Mouse (Mus musculus) liver, adult (tissue): ENCODE measurements around the gene Slc35e2.

ENCODE experiments used
- GATA4 ChIP-seq: IDR thresholded peaks from 2 replicates; pipeline ENCODE4 v1.6.1; 2014; ENCODE audit warnings: mild to moderate bottlenecking, low read length; ENCODE audit not compliant: insufficient replicate concordance

The Slc35e2 gene

GRCm38 (mm10) chr4:155569818-155570217, 31.4 kb upstream of the Slc35e2 start:
- TF ChIP-seq GATA4, result no peak

- TF ChIP-seq GATA4, result no peak
Observed at GRCm38 (mm10) chr4:155571442-155571841, 29.8 kb upstream of the Slc35e2 start.

- TF ChIP-seq GATA4, result no peak
Observed at GRCm38 (mm10) chr4:155573155-155573554, 28.1 kb upstream of the Slc35e2 start.

GRCm38 (mm10) chr4:155573876-155574275, 27.3 kb upstream of the Slc35e2 start:
- peak; percentile 40; the same call in 1 of the 2 replicates for TF ChIP-seq GATA4

DNA sequence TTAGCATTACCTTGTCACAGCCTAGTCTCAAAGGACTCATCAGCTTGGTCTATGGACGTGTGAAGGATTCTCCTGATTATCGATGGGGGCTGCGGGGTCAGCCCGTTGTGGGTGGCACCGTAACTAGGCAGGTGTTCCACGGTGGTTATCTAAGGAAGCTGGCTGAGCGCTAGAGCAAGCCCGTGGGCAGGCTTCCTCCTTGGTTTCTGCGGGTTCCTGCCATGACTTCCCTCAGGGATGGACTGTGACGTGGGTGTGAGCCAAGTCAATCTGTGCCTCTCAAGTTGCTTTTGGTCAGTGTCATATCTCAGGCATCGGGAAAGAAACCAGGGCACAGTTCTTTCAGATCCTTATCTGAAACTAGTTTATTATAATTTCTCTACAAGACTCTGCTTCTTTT, 26.3 kb upstream of the Slc35e2 start:
- no peak; the same call in 1 of the 2 replicates for TF ChIP-seq GATA4

DNA sequence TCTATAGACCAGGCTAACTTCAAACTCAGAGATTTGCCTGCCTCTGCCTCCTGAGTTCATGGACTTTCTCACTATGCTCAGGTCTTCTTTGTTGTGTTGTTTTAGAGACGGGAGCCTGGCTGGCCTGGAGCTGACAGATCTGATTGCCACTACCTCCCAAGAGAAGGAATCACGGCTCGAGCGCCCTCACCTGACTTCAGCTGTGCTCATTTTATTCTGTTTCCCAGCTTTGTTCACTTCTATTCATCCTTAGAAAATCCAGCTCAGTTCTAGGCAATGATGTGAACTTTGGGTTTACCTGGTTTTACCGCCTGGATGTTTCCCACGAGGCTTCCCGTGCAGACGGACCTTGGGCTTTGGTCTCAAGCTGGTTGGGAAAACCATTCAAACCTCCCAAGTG, 25.7 kb upstream of the Slc35e2 start:
- no peak for TF ChIP-seq GATA4

DNA sequence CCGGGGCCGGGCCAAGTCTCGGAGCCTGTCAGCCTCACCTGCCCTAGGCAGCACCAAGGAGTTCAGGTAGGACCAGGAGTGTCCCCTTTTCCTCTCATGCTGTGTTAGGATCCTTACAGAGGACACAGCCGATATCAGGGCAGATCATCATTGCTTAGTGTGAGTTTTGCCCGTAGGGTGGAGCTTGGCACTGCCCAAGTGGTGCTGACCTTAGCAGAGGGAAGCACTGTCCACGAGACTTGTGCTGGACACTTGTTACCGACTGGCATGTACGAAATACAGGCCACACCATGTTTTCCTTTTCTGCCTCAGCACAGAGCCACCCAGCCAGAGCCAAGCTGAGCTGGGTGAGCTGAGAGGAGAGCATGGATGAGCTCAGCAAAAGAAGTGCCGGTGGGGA, 24.1 kb upstream of the Slc35e2 start:
- TF ChIP-seq GATA4, result no peak; the same call in 1 of the 2 replicates

DNA sequence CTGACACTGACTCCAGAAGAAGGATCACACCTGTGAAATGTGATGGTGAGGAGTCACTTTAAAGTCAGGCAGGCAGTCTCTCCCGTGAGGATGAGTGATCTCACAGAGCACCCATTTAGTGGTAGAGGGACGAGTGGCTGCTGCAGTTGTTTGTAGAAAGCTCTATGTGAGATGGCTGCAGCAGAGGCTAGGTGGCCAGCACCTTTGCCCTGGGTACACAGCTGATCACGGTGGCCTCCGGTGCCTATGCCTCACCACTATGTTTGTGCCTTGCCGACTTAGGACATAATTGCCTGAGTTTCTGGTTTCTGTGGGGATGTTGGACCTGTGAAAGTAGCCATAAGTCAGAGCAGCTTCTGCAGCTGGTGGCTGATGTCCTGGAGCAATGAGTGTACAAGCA, 23.5 kb upstream of the Slc35e2 start:
- no peak for TF ChIP-seq GATA4

DNA sequence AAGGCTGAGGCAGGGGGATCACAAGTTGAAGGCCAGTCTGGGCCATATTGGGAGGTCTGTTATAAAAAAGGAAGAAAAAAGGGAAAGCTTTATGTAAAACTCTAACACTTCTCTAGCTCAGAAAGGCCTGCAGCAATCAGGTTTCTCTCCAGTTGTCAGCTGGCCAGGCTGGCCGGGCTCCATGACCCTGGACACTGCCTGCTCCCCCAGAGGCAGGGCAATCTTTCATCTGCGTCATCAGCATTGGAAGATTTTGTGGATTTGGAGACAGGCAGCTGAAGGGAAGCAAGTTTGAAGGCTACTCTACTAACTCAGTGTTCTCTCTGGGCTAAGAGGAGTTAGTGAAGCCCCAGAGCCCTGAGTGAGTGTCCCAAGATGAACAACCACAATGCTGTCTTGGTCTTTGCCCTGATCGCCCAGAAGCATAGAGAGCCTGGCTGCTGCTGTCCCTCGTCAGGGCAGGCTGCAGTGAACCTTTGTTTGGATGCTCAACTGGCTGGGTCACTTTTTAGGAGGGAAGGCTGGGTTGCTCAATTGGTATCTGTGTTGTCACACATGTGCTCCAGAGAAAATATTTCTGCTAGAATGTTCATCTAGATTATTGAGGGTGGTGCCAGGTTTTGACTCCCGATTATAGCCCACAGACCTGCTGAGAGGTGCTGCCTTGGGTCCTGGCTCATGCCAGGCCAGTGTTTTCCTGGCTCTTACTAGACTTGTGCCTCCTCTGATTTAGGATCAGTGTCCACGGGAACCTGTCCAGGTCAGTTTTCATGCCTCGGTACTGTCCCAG, 22.7 kb upstream of the Slc35e2 start:
- TF ChIP-seq GATA4, result no peak

DNA sequence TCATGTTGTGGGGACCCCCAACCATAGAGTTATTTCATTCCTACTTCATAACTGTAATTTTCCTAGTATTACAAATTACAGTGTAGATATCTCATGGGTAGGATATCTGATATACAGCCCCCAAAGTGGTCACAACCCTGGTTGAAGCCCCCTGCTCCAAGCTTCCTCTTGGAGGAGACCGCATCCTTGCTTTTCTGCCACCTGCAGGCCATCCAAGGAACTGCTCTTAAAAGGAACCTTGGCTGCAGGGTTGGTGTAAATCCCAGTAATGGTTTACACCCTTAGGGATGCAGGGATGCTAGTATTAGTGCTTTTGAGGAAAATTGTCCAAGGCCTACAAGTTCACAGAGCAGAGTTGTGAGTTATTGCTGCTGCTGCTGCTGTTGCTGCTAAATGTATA, 20.8 kb upstream of the Slc35e2 start:
- no peak for TF ChIP-seq GATA4

DNA sequence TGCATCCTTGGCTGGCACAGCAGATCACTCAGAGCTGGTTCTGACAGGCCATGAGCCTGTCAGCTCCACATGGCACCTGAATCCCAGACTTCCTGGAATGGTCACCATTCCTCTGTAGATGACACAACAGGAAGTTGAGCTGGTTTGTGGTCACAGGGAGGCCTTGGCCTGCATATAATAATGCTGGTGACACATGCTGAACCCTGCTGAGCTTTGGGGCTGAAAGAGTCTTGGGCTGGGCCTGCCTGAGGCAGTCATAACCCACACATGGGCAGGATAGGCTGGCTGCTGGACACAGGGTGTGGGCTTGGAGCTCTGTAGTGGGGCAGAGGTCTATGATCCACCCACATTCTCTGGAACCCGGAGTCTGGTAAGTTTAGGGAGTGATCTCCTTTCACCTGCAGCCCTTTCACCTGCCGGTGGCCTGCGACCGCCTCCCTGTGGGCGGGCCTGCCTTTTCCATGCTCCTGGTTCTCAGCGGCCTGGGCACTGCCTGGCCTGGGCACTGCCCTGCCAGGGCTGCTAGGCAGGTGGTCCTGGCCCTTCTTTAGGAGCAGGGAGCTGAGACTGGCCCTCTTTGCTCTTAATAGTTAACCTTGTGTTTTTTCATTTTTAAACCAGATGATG, 18.8 kb upstream of the Slc35e2 start:
- no peak for TF ChIP-seq GATA4

- no peak for TF ChIP-seq GATA4
Observed at GRCm38 (mm10) chr4:155589356-155589755, 11.9 kb upstream of the Slc35e2 start.

DNA sequence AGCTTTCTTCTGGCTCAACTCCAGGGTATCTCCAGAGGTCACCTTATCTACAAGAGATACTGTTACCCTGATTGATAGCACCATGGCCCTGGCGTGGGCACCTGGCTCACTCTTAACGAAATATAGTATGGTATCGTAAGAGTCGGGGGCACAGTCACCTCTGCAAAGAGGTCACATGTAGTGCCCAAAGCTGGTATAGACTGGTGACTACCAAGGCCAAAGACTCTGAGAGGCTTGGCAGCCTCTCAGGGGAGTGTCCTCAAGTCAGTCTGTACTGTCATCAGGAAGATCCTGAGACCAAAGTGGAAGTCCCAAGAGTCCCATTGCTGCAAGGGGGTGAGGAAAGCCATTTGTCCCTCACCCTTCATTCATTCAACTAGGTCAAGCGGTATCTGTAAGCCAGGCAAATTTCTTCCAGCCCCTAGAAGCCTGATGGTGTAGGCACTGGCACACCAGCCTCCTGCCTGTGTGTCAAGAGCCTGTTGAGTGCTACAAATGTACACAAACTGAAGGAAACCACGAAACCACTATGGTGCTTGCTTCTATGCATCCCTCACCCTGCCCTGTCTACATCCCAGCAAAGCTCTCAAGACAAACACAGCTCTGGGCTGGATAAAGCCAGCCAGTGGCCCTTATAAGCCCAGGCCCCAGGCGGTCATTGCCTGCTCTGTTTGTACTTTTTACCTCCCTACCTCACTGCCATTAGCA, 10.1 kb upstream of the Slc35e2 start:
- no peak for TF ChIP-seq GATA4

DNA sequence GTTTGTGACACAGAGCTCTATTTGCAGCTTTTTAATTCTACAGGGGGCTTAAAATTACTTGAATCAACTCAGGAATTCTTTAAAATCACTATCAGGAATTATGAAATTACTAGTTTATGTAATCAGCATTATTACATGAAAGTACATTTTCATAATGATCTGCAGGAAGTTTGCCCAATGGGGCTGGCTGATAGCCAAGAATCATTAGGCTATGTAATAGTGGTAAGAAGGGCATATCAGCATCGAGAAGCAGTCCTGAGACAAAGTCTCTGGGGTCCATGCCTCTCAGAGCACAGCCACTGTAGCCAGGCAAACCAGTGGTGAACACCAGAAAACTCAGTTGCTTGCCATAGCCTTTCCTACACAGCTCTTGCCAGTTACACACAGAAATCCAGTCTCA, 7.4 kb upstream of the Slc35e2 start:
- TF ChIP-seq GATA4, result no peak

- TF ChIP-seq GATA4, result no peak
Observed at GRCm38 (mm10) chr4:155595777-155596176, 5.4 kb upstream of the Slc35e2 start.

DNA sequence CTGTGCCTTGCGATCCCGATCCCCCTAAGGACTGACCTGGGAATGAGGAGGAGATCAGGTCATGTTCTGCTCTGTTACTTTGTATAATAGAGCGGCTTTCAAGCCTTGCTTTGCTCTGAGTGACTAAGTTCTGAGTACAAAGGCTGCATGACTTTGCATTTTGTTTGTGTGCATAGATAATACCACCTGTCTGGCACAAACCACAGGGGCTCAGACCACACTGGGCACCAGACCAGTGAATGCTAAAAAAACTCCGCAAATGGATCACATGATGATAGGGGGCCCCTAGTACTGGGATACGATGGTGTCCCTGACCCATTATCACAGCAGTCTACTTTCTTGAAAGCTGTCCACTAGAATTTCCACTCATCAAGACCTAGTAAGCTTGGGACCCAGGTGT, 4.6 kb upstream of the Slc35e2 start:
- TF ChIP-seq GATA4, result no peak
